In genomic region chr13:76591189-76591588, GRCm38 (mm10) we compare ENCODE assay signal across 18 mouse cellular contexts.
"Had no signal": no experiment of that assay in that cellular context is flagged by ENCODE, and none has a peak within 500 bp of the region (broad histone marks: within the 10 kb centered on the region; RNA-seq: fewer than 3 reads in every experiment).

No protein-coding gene starts in this region.

- H3K27ac ChIP-seq: limb, embryonic 10.5 days; limb, embryonic 13.5 days; liver, embryonic 12.5 days; liver, embryonic 15.5 days; midbrain, embryonic 10.5 days; midbrain, embryonic 13.5 days; stomach, postnatal 0 days had no signal

- H3K36me3 ChIP-seq: limb, embryonic 10.5 days; limb, embryonic 13.5 days; liver, embryonic 12.5 days; liver, embryonic 15.5 days; midbrain, embryonic 10.5 days; midbrain, embryonic 13.5 days had no signal

- H3K9me3 ChIP-seq: limb, embryonic 10.5 days; limb, embryonic 13.5 days; liver, embryonic 12.5 days; liver, embryonic 15.5 days; megakaryocyte, embryonic 14.5 days; midbrain, embryonic 10.5 days; midbrain, embryonic 13.5 days had no signal

- H3K9ac ChIP-seq: limb, embryonic 13.5 days; liver, embryonic 12.5 days; liver, embryonic 15.5 days; midbrain, embryonic 13.5 days had no signal

- DNase-seq: kidney, adult 11 months; kidney, adult 8-10 months; kidney, postnatal 14 days; kidney, postnatal 4 days; layer of hippocampus, adult 9-11 months; liver; thymus, adult 2 months; thymus, postnatal 14 days; thymus, postnatal 4 days had no signal

- H3K4me2 ChIP-seq: limb, embryonic 13.5 days; liver, embryonic 12.5 days; liver, embryonic 15.5 days; midbrain, embryonic 13.5 days had no signal

- H3K4me1 ChIP-seq: limb, embryonic 10.5 days; limb, embryonic 13.5 days; liver, embryonic 12.5 days; liver, embryonic 15.5 days; midbrain, embryonic 10.5 days; midbrain, embryonic 13.5 days had no signal

- ATAC-seq: liver, embryonic 12.5 days had no signal

- H3K4me3 ChIP-seq: limb, embryonic 10.5 days; limb, embryonic 13.5 days; liver, embryonic 12.5 days; liver, embryonic 15.5 days; midbrain, embryonic 10.5 days; midbrain, embryonic 13.5 days; myocyte had no signal

- H3K27me3 ChIP-seq: limb, embryonic 13.5 days; liver, embryonic 12.5 days; liver, embryonic 15.5 days; megakaryocyte, embryonic 14.5 days; midbrain, embryonic 13.5 days had no signal
